Mouse (Mus musculus) forebrain, embryonic 10.5 days (tissue): ENCODE results near the gene Cdhr3. TPM values are rescaled to one million over a fixed set of nuclear protein-coding genes. Genes with fewer than 3 reads are reported as not detected.
"Not testable (repeated sequence)": the region's sequence is repeated elsewhere in the genome, so short reads cannot be mapped to it uniquely, and the experiment has no call there.

Experiments
- DNase-seq: peaks from one replicate; pipeline ENCODE4 v3.0.0-alpha.2; 2017; ENCODE audit warnings: low spot score; ENCODE audit errors: extremely low spot score
- H3K27ac ChIP-seq: fragments of 300-500 bp; sonication (generic); 2 replicates; pipeline ENCODE4 v1.5.1; 2016; ENCODE audit warnings: mild to moderate bottlenecking
- H3K27me3 ChIP-seq: fragments of 300-500 bp; sonication (generic); 2 replicates; pipeline ENCODE4 v1.6.1; 2016; ENCODE audit warnings: mild to moderate bottlenecking; ENCODE audit not compliant: poor library complexity, severe bottlenecking
- H3K36me3 ChIP-seq: fragments of 300-500 bp; sonication (generic); replicated peaks from 2 replicates; pipeline ENCODE4 v1.6.1; 2016; ENCODE audit warnings: mild to moderate bottlenecking, moderate library complexity
- H3K4me1 ChIP-seq: fragments of 300-500 bp; sonication (generic); 2 replicates; pipeline ENCODE4 v1.6.1; 2016
- H3K4me3 ChIP-seq: fragments of 300-500 bp; sonication (generic); 2 replicates; pipeline ENCODE4 v1.5.1; 2016; ENCODE audit warnings: mild to moderate bottlenecking, moderate library complexity
- H3K9me3 ChIP-seq: fragments of 300-500 bp; sonication (generic); 2 replicates; pipeline ENCODE4 v1.6.1; 2016; ENCODE audit warnings: mild to moderate bottlenecking, moderate library complexity
- WGBS: fragments of 180-500 bp; shearing (Covaris S2); methylation state at CpG from one replicate; pipeline ENCODE4 v1.1.7; 2016; 5-methylcytosine and 5-hydroxymethylcytosine counted together
- polyA plus RNA-seq: library from polyadenylated mRNA; unstranded; fragments of >200 nt; fragmentation: Nextera tagmentation; extraction: Ambion mirVana; gene quantifications from 2 replicates; pipeline ENCODE4 v1.2.1, GENCODE M21; 2016

Cdhr3 gene
- polyA plus RNA-seq, 1 experiment from 2014 or later: not detected

- WGBS: 63% methylated on average over 4 of the region's 4 CpGs
- DNase-seq: no peak
- H3K9me3 ChIP-seq: 0 out of 2 replicates have a peak, but pooled peaks cover 4% of the 10 kb centered on the region
These were observed 26.3 kb downstream of the Cdhr3 start for GRCm38 (mm10) chr12:33066355-33066754.

GRCm38 (mm10) chr12:33065162-33065561, 27.5 kb downstream of the Cdhr3 start:
- DNase-seq: no peak
- H3K4me3 ChIP-seq: no peak overlapping the region
- no peaks in the 10 kb centered on the region for H3K9me3 ChIP-seq
- peaks cover 12% of the 10 kb centered on the region for H3K4me1 ChIP-seq
- H3K36me3 ChIP-seq: no peaks in the 10 kb centered on the region
- H3K27me3 ChIP-seq: no peaks in the 10 kb centered on the region
- 78% methylated on average over 3 of the region's 3 CpGs for WGBS
- no peak overlapping the region for H3K27ac ChIP-seq

More at GRCm38 (mm10) chr12:33066355-33066754, 26.3 kb downstream of the Cdhr3 start:
- H3K27ac ChIP-seq: no peak overlapping the region
- no peak overlapping the region for H3K4me3 ChIP-seq
- no peaks in the 10 kb centered on the region; the same call in 1 of the 2 replicates for H3K27me3 ChIP-seq
- H3K36me3 ChIP-seq: no peaks in the 10 kb centered on the region
- peaks cover 8% of the 10 kb centered on the region for H3K4me1 ChIP-seq

GRCm38 (mm10) chr12:33064266-33064665, 28.4 kb downstream of the Cdhr3 start:
- Histone ChIP-seq H3K4me1 (peaks cover 13% of the 10 kb centered on the region), H3K27me3 (no peaks in the 10 kb centered on the region), H3K9me3 (no peaks in the 10 kb centered on the region), H3K36me3 (no peaks in the 10 kb centered on the region), H3K27ac (no peak overlapping the region), H3K4me3 (no peak overlapping the region)
- no peak for DNase-seq
- 83% methylated on average over 2 of the region's 2 CpGs for WGBS

- Histone ChIP-seq H3K9me3 (no peaks in the 10 kb centered on the region), H3K4me3 (no peak overlapping the region), H3K4me1 (peaks cover 14% of the 10 kb centered on the region), H3K27me3 (peaks cover 7% of the 10 kb centered on the region), H3K27ac (no peak overlapping the region), H3K36me3 (no peaks in the 10 kb centered on the region)
- no peak for DNase-seq
- 86% methylated on average over 2 of the region's 2 CpGs for WGBS
These were observed 29.4 kb downstream of the Cdhr3 start for GRCm38 (mm10) chr12:33063250-33063649.

- not testable (repeated sequence) for H3K4me3 ChIP-seq, H3K36me3 ChIP-seq, DNase-seq, H3K27me3 ChIP-seq, H3K27ac ChIP-seq, H3K9me3 ChIP-seq
- peaks cover 22% of the 10 kb centered on the region for H3K4me1 ChIP-seq
- 69% methylated on average over 2 of the region's 2 CpGs for WGBS
These were observed 30.3 kb downstream of the Cdhr3 start for GRCm38 (mm10) chr12:33062379-33062778.

- DNase-seq: no peak
- WGBS: 68% methylated on average over 8 of the region's 8 CpGs
- 0 out of 2 replicates have a peak overlapping the region, but pooled peaks have one; percentile 30 for H3K27ac ChIP-seq
These were observed 31.0 kb downstream of the Cdhr3 start for GRCm38 (mm10) chr12:33061651-33062050.

GRCm38 (mm10) chr12:33057231-33058048, 35.2 kb downstream of the Cdhr3 start:
- peak; percentile 61 for DNase-seq
- H3K9me3 ChIP-seq: no peaks in the 10 kb centered on the region
- peak overlapping the region; percentile 81 for H3K27ac ChIP-seq
- H3K27me3 ChIP-seq: peaks cover 12% of the 10 kb centered on the region
- H3K4me1 ChIP-seq: peaks cover 34% of the 10 kb centered on the region
- H3K36me3 ChIP-seq: no peaks in the 10 kb centered on the region
- H3K4me3 ChIP-seq: peak overlapping the region; percentile 42
- WGBS: 17% methylated on average over 19 of the region's 19 CpGs

More at GRCm38 (mm10) chr12:33061651-33062050, 31.0 kb downstream of the Cdhr3 start:
- Histone ChIP-seq H3K9me3 (no peaks in the 10 kb centered on the region), H3K27me3 (peaks cover 8% of the 10 kb centered on the region), H3K4me3 (no peak overlapping the region), H3K4me1 (peaks cover 30% of the 10 kb centered on the region), H3K36me3 (no peaks in the 10 kb centered on the region)

- no peak for DNase-seq
- no peak overlapping the region for H3K4me3 ChIP-seq
- H3K36me3 ChIP-seq: no peaks in the 10 kb centered on the region
- H3K4me1 ChIP-seq: peaks cover 29% of the 10 kb centered on the region
- H3K9me3 ChIP-seq: no peaks in the 10 kb centered on the region
- peaks cover 12% of the 10 kb centered on the region for H3K27me3 ChIP-seq
- 40% methylated on average over 3 of the region's 3 CpGs for WGBS
- H3K27ac ChIP-seq: peak overlapping the region; percentile 81; the same call in 1 of the 2 replicates
These were observed 36.1 kb downstream of the Cdhr3 start for GRCm38 (mm10) chr12:33056574-33056973.

GRCm38 (mm10) chr12:33056074-33056473, 36.6 kb downstream of the Cdhr3 start:
- 83% methylated on average over 6 of the region's 6 CpGs for WGBS
- no peak for DNase-seq
- H3K4me3 ChIP-seq: no peak overlapping the region

GRCm38 (mm10) chr12:33053746-33054145, 38.9 kb downstream of the Cdhr3 start:
- H3K4me1 ChIP-seq: peaks cover 21% of the 10 kb centered on the region
- H3K27ac ChIP-seq: no peak overlapping the region
- DNase-seq: no peak
- peaks cover 10% of the 10 kb centered on the region for H3K27me3 ChIP-seq
- H3K9me3 ChIP-seq: no peaks in the 10 kb centered on the region
- no peak overlapping the region for H3K4me3 ChIP-seq
- WGBS: 71% methylated on average over 13 of the region's 13 CpGs
- H3K36me3 ChIP-seq: no peaks in the 10 kb centered on the region

More at GRCm38 (mm10) chr12:33056074-33056473, 36.6 kb downstream of the Cdhr3 start:
- no peaks in the 10 kb centered on the region for H3K36me3 ChIP-seq
- peaks cover 12% of the 10 kb centered on the region for H3K27me3 ChIP-seq
- H3K4me1 ChIP-seq: peaks cover 26% of the 10 kb centered on the region
- no peak overlapping the region for H3K27ac ChIP-seq
- H3K9me3 ChIP-seq: no peaks in the 10 kb centered on the region

GRCm38 (mm10) chr12:33053311-33053710, 39.4 kb downstream of the Cdhr3 start:
- no peaks in the 10 kb centered on the region for H3K9me3 ChIP-seq

GRCm38 (mm10) chr12:33048391-33048790, 44.3 kb downstream of the Cdhr3 start:
- no peaks in the 10 kb centered on the region for H3K27me3 ChIP-seq
- no peaks in the 10 kb centered on the region for H3K36me3 ChIP-seq
- peaks cover 24% of the 10 kb centered on the region for H3K4me1 ChIP-seq
- no peaks in the 10 kb centered on the region for H3K9me3 ChIP-seq
- H3K4me3 ChIP-seq: no peak overlapping the region
- DNase-seq: no peak
- 85% methylated on average over 3 of the region's 3 CpGs for WGBS
- H3K27ac ChIP-seq: no peak overlapping the region

More at GRCm38 (mm10) chr12:33053311-33053710, 39.4 kb downstream of the Cdhr3 start:
- Histone ChIP-seq H3K4me3 (no peak overlapping the region), H3K27ac (no peak overlapping the region), H3K27me3 (peaks cover 5% of the 10 kb centered on the region), H3K36me3 (no peaks in the 10 kb centered on the region), H3K4me1 (peaks cover 20% of the 10 kb centered on the region)
- no peak for DNase-seq
- 93% methylated on average over 9 of the region's 9 CpGs for WGBS

GRCm38 (mm10) chr12:33046434-33046833, 46.2 kb downstream of the Cdhr3 start:
- H3K9me3 ChIP-seq: no peaks in the 10 kb centered on the region
- H3K4me1 ChIP-seq: peaks cover 20% of the 10 kb centered on the region
- no peaks in the 10 kb centered on the region for H3K27me3 ChIP-seq
- WGBS: 79% methylated on average over 7 of the region's 7 CpGs
- H3K36me3 ChIP-seq: no peaks in the 10 kb centered on the region
- no peak for DNase-seq
- H3K27ac ChIP-seq: no peak overlapping the region
- no peak overlapping the region for H3K4me3 ChIP-seq
